Mouse (Mus musculus): ENCODE data around the gene Fam243. TPM values are rescaled to one million over a fixed set of nuclear protein-coding genes. Genes with fewer than 3 reads are reported as not detected.

Gene Fam243
- polyA plus RNA-seq (2017; shearing (Covaris generic)): not detected

GRCm38 (mm10) chr16:92321341-92321740 lies at the start of gene Fam243:
Gene Fam243 (minus strand): TSS chr16:92321441.

GRCm38 (mm10) chr16:92359229-92359628 lies 38.0 kb upstream of the Fam243 start, which contains the start of gene Kcne1:
Gene Kcne1 (minus strand): TSS chr16:92359468.

GRCm38 (mm10) chr16:92300649-92301411 lies 20.4 kb downstream of the Fam243 start, which contains the start of gene Smim11:
Gene Smim11 (plus strand): TSS chr16:92301286.

GRCm38 (mm10) chr16:92292101-92292500 lies 29.1 kb downstream of the Fam243 start, which contains the start of gene Kcne2:
Gene Kcne2 (plus strand): TSS chr16:92292389.

Other genes with a start within 250 kb of the Fam243 start
- not detected for gene Kcne2, start 29.1 kb downstream of the Fam243 start, polyA plus RNA-seq (2017; shearing (Covaris generic))
- gene Smim11, start 20.2 kb downstream of the Fam243 start, polyA plus RNA-seq (2017; shearing (Covaris generic)): 133 TPM
- not detected for gene Kcne1, start 38.0 kb upstream of the Fam243 start, polyA plus RNA-seq (2017; shearing (Covaris generic))
- 3.9 TPM for gene Rcan1, start 149.4 kb upstream of the Fam243 start, polyA plus RNA-seq (2017; shearing (Covaris generic))
- not detected for gene Clic6, start 164.3 kb upstream of the Fam243 start, polyA plus RNA-seq (2017; shearing (Covaris generic))